Mouse (Mus musculus): ENCODE results near the gene Nlgn3. TPM values are rescaled to one million over a fixed set of nuclear protein-coding genes. Genes with fewer than 3 reads are reported as not detected.
A peak's percentile ranks its signal among the peaks of the same experiment; 100 is the strongest.
"Not testable (repeated sequence)": the region's sequence is repeated elsewhere in the genome, so short reads cannot be mapped to it uniquely, and the experiment has no call there.

Gene Nlgn3
- polyA plus RNA-seq, 1 experiment from 2014 or later, result 0.59 TPM

- no peak overlapping the region for H3K4me3 ChIP-seq (ENCODE audit: low read depth, low read length)
- H3K27ac ChIP-seq (ENCODE audit: low read depth, low read length), result no peak overlapping the region
- no peaks in the 10 kb centered on the region for H3K9me3 ChIP-seq (ENCODE audit: control insufficient read depth, low read length)
- H3K9ac ChIP-seq (ENCODE audit: low read depth, low read length), result no peak overlapping the region
- DNase-seq (ENCODE audit: low spot score), result no peak
- H3K4me2 ChIP-seq, result no peak overlapping the region
- no peaks in the 10 kb centered on the region for H3K36me3 ChIP-seq (ENCODE audit: control insufficient read depth, insufficient read depth, low read length)
- no peak for ATAC-seq (replicated peaks; ENCODE audit: low FRiP score)
- WGBS, result 43% methylated on average over 4 of the region's 4 CpGs
- H3K4me1 ChIP-seq (replicated peaks; ENCODE audit: control insufficient read depth, insufficient read depth, low read length), result no peaks in the 10 kb centered on the region
- no peaks in the 10 kb centered on the region for H3K27me3 ChIP-seq (replicated peaks; ENCODE audit: control insufficient read depth, insufficient read depth, low read length)
Measured at GRCm38 (mm10) chrX:101338666-101339065, 39.7 kb downstream of the Nlgn3 start.

- H3K27me3 ChIP-seq (replicated peaks; ENCODE audit: control insufficient read depth, insufficient read depth, low read length); H3K4me2 ChIP-seq; H3K9me3 ChIP-seq (ENCODE audit: control insufficient read depth, low read length); H3K27ac ChIP-seq (ENCODE audit: low read depth, low read length); ATAC-seq (replicated peaks; ENCODE audit: low FRiP score); H3K4me1 ChIP-seq (replicated peaks; ENCODE audit: control insufficient read depth, insufficient read depth, low read length); DNase-seq (ENCODE audit: low spot score); H3K9ac ChIP-seq (ENCODE audit: low read depth, low read length); H3K36me3 ChIP-seq (ENCODE audit: control insufficient read depth, insufficient read depth, low read length); H3K4me3 ChIP-seq (ENCODE audit: low read depth, low read length): not testable (repeated sequence)
- 51% methylated on average over 2 of the region's 2 CpGs for WGBS
Measured at GRCm38 (mm10) chrX:101342837-101343236, 43.9 kb downstream of the Nlgn3 start.

- no peak overlapping the region for H3K9ac ChIP-seq (ENCODE audit: low read depth, low read length)
- H3K4me2 ChIP-seq, result no peak overlapping the region
- H3K36me3 ChIP-seq (ENCODE audit: control insufficient read depth, insufficient read depth, low read length), result no peaks in the 10 kb centered on the region
- no peak overlapping the region for H3K4me3 ChIP-seq (ENCODE audit: low read depth, low read length)
- no peaks in the 10 kb centered on the region for H3K9me3 ChIP-seq (ENCODE audit: control insufficient read depth, low read length)
- ATAC-seq (replicated peaks; ENCODE audit: low FRiP score) (no peak), DNase-seq (ENCODE audit: low spot score) (no peak)
- no peaks in the 10 kb centered on the region for H3K4me1 ChIP-seq (replicated peaks; ENCODE audit: control insufficient read depth, insufficient read depth, low read length)
- 67% methylated on average over 2 of the region's 2 CpGs for WGBS
- H3K27me3 ChIP-seq (replicated peaks; ENCODE audit: control insufficient read depth, insufficient read depth, low read length), result no peaks in the 10 kb centered on the region
- H3K27ac ChIP-seq (ENCODE audit: low read depth, low read length), result no peak overlapping the region
Measured at GRCm38 (mm10) chrX:101345456-101345855, 46.5 kb downstream of the Nlgn3 start.

DNA sequence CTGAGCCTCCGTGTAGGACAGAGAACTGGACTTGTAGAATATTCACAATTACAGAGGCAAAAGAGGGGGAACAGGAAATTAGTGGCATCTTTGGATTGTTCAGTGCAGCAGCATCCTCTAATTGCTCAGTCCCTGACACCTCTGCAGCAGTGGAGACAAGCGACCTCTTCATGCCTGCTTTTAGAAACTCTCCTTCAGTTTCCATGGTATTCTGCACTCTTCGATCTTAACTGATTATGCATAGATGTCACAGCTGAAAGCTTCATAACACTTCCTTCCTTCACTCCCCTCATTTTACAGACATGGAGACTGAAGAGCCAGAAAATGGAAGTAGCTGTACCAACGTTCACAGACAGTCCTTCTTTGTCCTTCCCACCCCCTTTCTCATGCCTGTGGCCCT is 47.5 kb downstream of the Nlgn3 start:
- ATAC-seq (replicated peaks; ENCODE audit: low FRiP score), result no peak
- Histone ChIP-seq H3K9me3 (ENCODE audit: control insufficient read depth, low read length) (no peaks in the 10 kb centered on the region), H3K36me3 (ENCODE audit: control insufficient read depth, insufficient read depth, low read length) (no peaks in the 10 kb centered on the region), H3K4me1 (replicated peaks; ENCODE audit: control insufficient read depth, insufficient read depth, low read length) (no peaks in the 10 kb centered on the region), H3K27ac (ENCODE audit: low read depth, low read length) (no peak overlapping the region), H3K4me3 (ENCODE audit: low read depth, low read length) (no peak overlapping the region), H3K4me2 (no peak overlapping the region), H3K27me3 (replicated peaks; ENCODE audit: control insufficient read depth, insufficient read depth, low read length) (no peaks in the 10 kb centered on the region), H3K9ac (ENCODE audit: low read depth, low read length) (no peak overlapping the region)
- WGBS, result 51% methylated on average over 4 of the region's 4 CpGs
- no peak for DNase-seq (ENCODE audit: low spot score)

GRCm38 (mm10) chrX:101351188-101351587 is 52.2 kb downstream of the Nlgn3 start:
- Histone ChIP-seq H3K9me3 (ENCODE audit: control insufficient read depth, low read length) (no peaks in the 10 kb centered on the region), H3K9ac (ENCODE audit: low read depth, low read length) (no peak overlapping the region), H3K4me1 (replicated peaks; ENCODE audit: control insufficient read depth, insufficient read depth, low read length) (no peaks in the 10 kb centered on the region), H3K27ac (ENCODE audit: low read depth, low read length) (no peak overlapping the region), H3K4me3 (ENCODE audit: low read depth, low read length) (no peak overlapping the region), H3K36me3 (ENCODE audit: control insufficient read depth, insufficient read depth, low read length) (no peaks in the 10 kb centered on the region), H3K27me3 (replicated peaks; ENCODE audit: control insufficient read depth, insufficient read depth, low read length) (no peaks in the 10 kb centered on the region), H3K4me2 (peak overlapping the region; percentile 42; the same call in 1 of the 2 replicates)
- DNase-seq (ENCODE audit: low spot score), result peak; percentile 32
- peak; percentile 61 for ATAC-seq (replicated peaks; ENCODE audit: low FRiP score)
- WGBS, result 39% methylated on average over 4 of the region's 4 CpGs

GRCm38 (mm10) chrX:101358902-101359301 is 59.9 kb downstream of the Nlgn3 start:
- ATAC-seq (replicated peaks; ENCODE audit: low FRiP score); H3K4me2 ChIP-seq; DNase-seq (ENCODE audit: low spot score); H3K4me3 ChIP-seq (ENCODE audit: low read depth, low read length); H3K27me3 ChIP-seq (replicated peaks; ENCODE audit: control insufficient read depth, insufficient read depth, low read length); H3K4me1 ChIP-seq (replicated peaks; ENCODE audit: control insufficient read depth, insufficient read depth, low read length); H3K36me3 ChIP-seq (ENCODE audit: control insufficient read depth, insufficient read depth, low read length); H3K9ac ChIP-seq (ENCODE audit: low read depth, low read length); H3K9me3 ChIP-seq (ENCODE audit: control insufficient read depth, low read length); H3K27ac ChIP-seq (ENCODE audit: low read depth, low read length): not testable (repeated sequence)
- 54% methylated on average over 3 of the region's 4 CpGs for WGBS

DNA sequence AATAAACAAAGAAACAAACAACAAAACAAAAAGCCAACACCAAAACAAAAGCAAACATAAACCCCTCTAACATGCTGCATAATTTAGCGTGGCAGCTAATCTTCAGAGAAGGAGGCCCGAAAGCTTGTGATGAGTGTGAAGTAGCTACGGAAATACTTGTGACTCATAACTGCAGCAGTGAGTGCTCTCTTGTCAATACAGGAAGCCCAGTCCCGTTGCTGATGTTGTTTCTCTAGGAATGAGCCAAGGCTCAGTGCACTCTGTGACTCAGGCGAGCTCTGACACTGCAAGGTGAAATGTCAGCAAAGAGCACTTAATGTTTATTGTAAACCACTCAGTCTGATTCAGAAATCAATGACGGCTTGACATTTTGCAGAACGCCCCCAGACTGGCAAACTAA is 70.0 kb downstream of the Nlgn3 start:
- H3K9ac ChIP-seq (ENCODE audit: low read depth, low read length), result no peak overlapping the region
- H3K27ac ChIP-seq (ENCODE audit: low read depth, low read length), result no peak overlapping the region
- H3K4me3 ChIP-seq (ENCODE audit: low read depth, low read length), result no peak overlapping the region
- no peak overlapping the region for H3K4me2 ChIP-seq
- H3K27me3 ChIP-seq (replicated peaks; ENCODE audit: control insufficient read depth, insufficient read depth, low read length), result peaks cover 6% of the 10 kb centered on the region; the same call in 1 of the 2 replicates
- no peaks in the 10 kb centered on the region for H3K4me1 ChIP-seq (replicated peaks; ENCODE audit: control insufficient read depth, insufficient read depth, low read length)
- ATAC-seq (replicated peaks; ENCODE audit: low FRiP score) (no peak), DNase-seq (ENCODE audit: low spot score) (no peak)
- H3K36me3 ChIP-seq (ENCODE audit: control insufficient read depth, insufficient read depth, low read length), result no peaks in the 10 kb centered on the region
- 56% methylated on average over 7 of the region's 7 CpGs for WGBS
- H3K9me3 ChIP-seq (ENCODE audit: control insufficient read depth, low read length), result no peaks in the 10 kb centered on the region

GRCm38 (mm10) chrX:101370573-101370972 is 71.6 kb downstream of the Nlgn3 start:
- Histone ChIP-seq H3K27ac (ENCODE audit: low read depth, low read length) (no peak overlapping the region), H3K4me3 (ENCODE audit: low read depth, low read length) (no peak overlapping the region)
- ATAC-seq (replicated peaks; ENCODE audit: low FRiP score), result no peak

GRCm38 (mm10) chrX:101372946-101373345 is 74.0 kb downstream of the Nlgn3 start:
- H3K4me2 ChIP-seq, result no peak overlapping the region
- no peaks in the 10 kb centered on the region for H3K9me3 ChIP-seq (ENCODE audit: control insufficient read depth, low read length)
- H3K36me3 ChIP-seq (ENCODE audit: control insufficient read depth, insufficient read depth, low read length), result no peaks in the 10 kb centered on the region
- H3K4me1 ChIP-seq (replicated peaks; ENCODE audit: control insufficient read depth, insufficient read depth, low read length), result no peaks in the 10 kb centered on the region
- 79% methylated on average over 5 of the region's 5 CpGs for WGBS
- no peak overlapping the region for H3K27ac ChIP-seq (ENCODE audit: low read depth, low read length)
- DNase-seq (ENCODE audit: low spot score), result no peak
- peaks cover 10% of the 10 kb centered on the region; the same call in 1 of the 2 replicates for H3K27me3 ChIP-seq (replicated peaks; ENCODE audit: control insufficient read depth, insufficient read depth, low read length)
- no peak overlapping the region for H3K4me3 ChIP-seq (ENCODE audit: low read depth, low read length)
- H3K9ac ChIP-seq (ENCODE audit: low read depth, low read length), result no peak overlapping the region
- no peak for ATAC-seq (replicated peaks; ENCODE audit: low FRiP score)

More at GRCm38 (mm10) chrX:101370573-101370972, 71.6 kb downstream of the Nlgn3 start:
- 76% methylated on average over 3 of the region's 3 CpGs for WGBS
- Histone ChIP-seq H3K9me3 (ENCODE audit: control insufficient read depth, low read length) (no peaks in the 10 kb centered on the region), H3K27me3 (replicated peaks; ENCODE audit: control insufficient read depth, insufficient read depth, low read length) (peaks cover 8% of the 10 kb centered on the region; the same call in 1 of the 2 replicates), H3K36me3 (ENCODE audit: control insufficient read depth, insufficient read depth, low read length) (no peaks in the 10 kb centered on the region), H3K9ac (ENCODE audit: low read depth, low read length) (no peak overlapping the region), H3K4me1 (replicated peaks; ENCODE audit: control insufficient read depth, insufficient read depth, low read length) (no peaks in the 10 kb centered on the region), H3K4me2 (no peak overlapping the region)
- DNase-seq (ENCODE audit: low spot score), result no peak
